Mouse (Mus musculus): ENCODE data around the gene Gm10295. TPM values are rescaled to one million over a fixed set of nuclear protein-coding genes. Genes with fewer than 3 reads are reported as not detected.

Gm10295 gene
- total and polyA plus RNA-seq, 2 experiments from 2014 or later, result not detected

GRCm38 (mm10) chr7:71379826-71380825 lies 28.8 kb upstream of the Gm10295 start:
- Histone ChIP-seq H3K9ac (replicated peaks; ENCODE audit: low read length, poor library complexity, severe bottlenecking) (no peak overlapping the region), H3K27me3 (ENCODE audit: insufficient read depth, low read length) (peaks cover 7% of the 10 kb centered on the region; the same call in 1 of the 2 replicates), H3K27ac (ENCODE audit: low read depth, low read length) (no peak overlapping the region), H3K4me3 (ENCODE audit: low read depth, low read length) (no peak overlapping the region), H3K4me1 (ENCODE audit: insufficient read depth, low read length) (no peaks in the 10 kb centered on the region; the same call in 1 of the 2 replicates), H3K4me2 (ENCODE audit: low read depth, low read length, poor library complexity, severe bottlenecking) (no peak overlapping the region), H3K36me3 (ENCODE audit: insufficient read depth, low read length) (no peaks in the 10 kb centered on the region), H3K9me3 (ENCODE audit: low read length) (no peaks in the 10 kb centered on the region)
- 24% methylated on average over 18 of the region's 18 CpGs for WGBS
- no peak for TF ChIP-seq CTCF (IDR thresholded peaks at IDR 0.05)
- no peak for ATAC-seq (ENCODE audit: low FRiP score)
- DNase-seq (ENCODE audit: low spot score), result no peak

- ATAC-seq (ENCODE audit: low FRiP score) (no peak), DNase-seq (ENCODE audit: low spot score) (peak; percentile 72)
- no peaks in the 10 kb centered on the region for H3K4me1 ChIP-seq (ENCODE audit: insufficient read depth, low read length)
- 54% methylated on average over 18 of the region's 18 CpGs for WGBS
- TF ChIP-seq CTCF (IDR thresholded peaks at IDR 0.05), result peak; percentile 84
- H3K4me3 ChIP-seq (ENCODE audit: low read depth, low read length), result no peak overlapping the region
- no peak overlapping the region for H3K27ac ChIP-seq (ENCODE audit: low read depth, low read length)
- H3K36me3 ChIP-seq (ENCODE audit: insufficient read depth, low read length), result no peaks in the 10 kb centered on the region
- peaks cover 7% of the 10 kb centered on the region; the same call in 1 of the 2 replicates for H3K27me3 ChIP-seq (ENCODE audit: insufficient read depth, low read length)
- H3K9ac ChIP-seq (replicated peaks; ENCODE audit: low read length, poor library complexity, severe bottlenecking), result no peak overlapping the region
- no peaks in the 10 kb centered on the region for H3K9me3 ChIP-seq (ENCODE audit: low read length)
- no peak overlapping the region for H3K4me2 ChIP-seq (ENCODE audit: low read depth, low read length, poor library complexity, severe bottlenecking)
Observed at GRCm38 (mm10) chr7:71378812-71379760, 27.8 kb upstream of the Gm10295 start.

GRCm38 (mm10) chr7:71377983-71378382 lies 26.7 kb upstream of the Gm10295 start:
- H3K36me3 ChIP-seq (ENCODE audit: insufficient read depth, low read length), result no peaks in the 10 kb centered on the region
- H3K27ac ChIP-seq (ENCODE audit: low read depth, low read length), result no peak overlapping the region
- ATAC-seq (ENCODE audit: low FRiP score) (no peak), DNase-seq (ENCODE audit: low spot score) (no peak)
- H3K4me1 ChIP-seq (ENCODE audit: insufficient read depth, low read length), result no peaks in the 10 kb centered on the region
- WGBS, result 64% methylated on average over 6 of the region's 6 CpGs
- no peak overlapping the region for H3K4me3 ChIP-seq (ENCODE audit: low read depth, low read length)
- no peak overlapping the region for H3K4me2 ChIP-seq (ENCODE audit: low read depth, low read length, poor library complexity, severe bottlenecking)
- H3K9me3 ChIP-seq (ENCODE audit: low read length), result no peaks in the 10 kb centered on the region
- no peak for TF ChIP-seq CTCF (IDR thresholded peaks at IDR 0.05)
- peaks cover 7% of the 10 kb centered on the region; the same call in 1 of the 2 replicates for H3K27me3 ChIP-seq (ENCODE audit: insufficient read depth, low read length)
- no peak overlapping the region for H3K9ac ChIP-seq (replicated peaks; ENCODE audit: low read length, poor library complexity, severe bottlenecking)

- Histone ChIP-seq H3K4me2 (ENCODE audit: low read depth, low read length, poor library complexity, severe bottlenecking) (no peak overlapping the region), H3K9me3 (ENCODE audit: low read length) (no peaks in the 10 kb centered on the region), H3K27ac (ENCODE audit: low read depth, low read length) (no peak overlapping the region), H3K4me3 (ENCODE audit: low read depth, low read length) (no peak overlapping the region), H3K9ac (replicated peaks; ENCODE audit: low read length, poor library complexity, severe bottlenecking) (no peak overlapping the region), H3K4me1 (ENCODE audit: insufficient read depth, low read length) (no peaks in the 10 kb centered on the region), H3K27me3 (ENCODE audit: insufficient read depth, low read length) (peaks cover 3% of the 10 kb centered on the region; the same call in 1 of the 2 replicates), H3K36me3 (ENCODE audit: insufficient read depth, low read length) (no peaks in the 10 kb centered on the region)
- ATAC-seq (ENCODE audit: low FRiP score) (no peak), DNase-seq (ENCODE audit: low spot score) (no peak)
- WGBS, result 35% methylated on average over 5 of the region's 5 CpGs
- TF ChIP-seq CTCF (IDR thresholded peaks at IDR 0.05), result no peak
Observed at GRCm38 (mm10) chr7:71374059-71374458, 22.8 kb upstream of the Gm10295 start.

- H3K36me3 ChIP-seq (ENCODE audit: insufficient read depth, low read length), result no peaks in the 10 kb centered on the region
- no peak overlapping the region for H3K4me3 ChIP-seq (ENCODE audit: low read depth, low read length)
- H3K4me2 ChIP-seq (ENCODE audit: low read depth, low read length, poor library complexity, severe bottlenecking), result no peak overlapping the region
- WGBS, result 61% methylated on average over 2 of the region's 2 CpGs
- H3K27me3 ChIP-seq (ENCODE audit: insufficient read depth, low read length), result no peaks in the 10 kb centered on the region
- DNase-seq (ENCODE audit: low spot score) (no peak), ATAC-seq (ENCODE audit: low FRiP score) (no peak)
- no peak for TF ChIP-seq CTCF (IDR thresholded peaks at IDR 0.05)
- H3K27ac ChIP-seq (ENCODE audit: low read depth, low read length), result no peak overlapping the region
- H3K4me1 ChIP-seq (ENCODE audit: insufficient read depth, low read length), result no peaks in the 10 kb centered on the region
- no peak overlapping the region for H3K9ac ChIP-seq (replicated peaks; ENCODE audit: low read length, poor library complexity, severe bottlenecking)
- H3K9me3 ChIP-seq (ENCODE audit: low read length), result no peaks in the 10 kb centered on the region
Observed at GRCm38 (mm10) chr7:71371916-71372315, 20.6 kb upstream of the Gm10295 start.

Data from midbrain, postnatal 0 days (tissue).